Mouse (Mus musculus): ENCODE data around the gene Olfr1396.
A peak's percentile ranks its signal among the peaks of the same experiment; 100 is the strongest.
"Not testable (repeated sequence)": the region's sequence is repeated elsewhere in the genome, so short reads cannot be mapped to it uniquely, and the experiment has no call there.

Olfr1396 gene

GRCm38 (mm10) chr11:49090551-49090950 lies 24.1 kb downstream of the Olfr1396 start:
- DNase-seq (ENCODE audit: low read depth): no peak

GRCm38 (mm10) chr11:49089735-49090507 lies 24.8 kb downstream of the Olfr1396 start:
- peak; percentile 63 for DNase-seq (ENCODE audit: low read depth)

GRCm38 (mm10) chr11:49088990-49089652 lies 25.6 kb downstream of the Olfr1396 start:
- DNase-seq (ENCODE audit: low read depth): no peak

- DNase-seq (ENCODE audit: low read depth): no peak
Measured at GRCm38 (mm10) chr11:49087830-49088616, 26.7 kb downstream of the Olfr1396 start.

- DNase-seq (ENCODE audit: low read depth): no peak
Measured at GRCm38 (mm10) chr11:49086858-49087361, 27.8 kb downstream of the Olfr1396 start.

- DNase-seq (ENCODE audit: low read depth): peak; percentile 68
Measured at GRCm38 (mm10) chr11:49084875-49085274, 29.8 kb downstream of the Olfr1396 start.

- no peak for DNase-seq (ENCODE audit: low read depth)
Measured at GRCm38 (mm10) chr11:49084385-49084784, 30.3 kb downstream of the Olfr1396 start.

GRCm38 (mm10) chr11:49083808-49084207 lies 30.9 kb downstream of the Olfr1396 start:
- DNase-seq (ENCODE audit: low read depth): no peak

GRCm38 (mm10) chr11:49083146-49083545 lies 31.5 kb downstream of the Olfr1396 start:
- DNase-seq (ENCODE audit: low read depth): no peak

GRCm38 (mm10) chr11:49081886-49082285 lies 32.8 kb downstream of the Olfr1396 start:
- DNase-seq (ENCODE audit: low read depth): no peak

- peak; percentile 62 for DNase-seq (ENCODE audit: low read depth)
Measured at GRCm38 (mm10) chr11:49081356-49081755, 33.3 kb downstream of the Olfr1396 start.

- DNase-seq (ENCODE audit: low read depth): no peak
Measured at GRCm38 (mm10) chr11:49080636-49081035, 34.0 kb downstream of the Olfr1396 start.

- no peak for DNase-seq (ENCODE audit: low read depth)
Measured at GRCm38 (mm10) chr11:49078719-49079118, 36.0 kb downstream of the Olfr1396 start.

GRCm38 (mm10) chr11:49077012-49077411 lies 37.7 kb downstream of the Olfr1396 start:
- no peak for DNase-seq (ENCODE audit: low read depth)

- peak; percentile 52 for DNase-seq (ENCODE audit: low read depth)
Measured at GRCm38 (mm10) chr11:49076001-49076757, 38.5 kb downstream of the Olfr1396 start, which contains the start of gene Ifi47. TSS of gene Ifi47 (plus strand) at chr11:49076587.

GRCm38 (mm10) chr11:49068358-49068757 lies 46.3 kb downstream of the Olfr1396 start:
- DNase-seq (ENCODE audit: low read depth): no peak

- peak; percentile 61 for DNase-seq (ENCODE audit: low read depth)
Measured at GRCm38 (mm10) chr11:49063713-49064469, 50.8 kb downstream of the Olfr1396 start, which contains the start of gene Tgtp2. TSS of gene Tgtp2 (minus strand) at chr11:49064206.

GRCm38 (mm10) chr11:49061865-49062264 lies 52.8 kb downstream of the Olfr1396 start:
- DNase-seq (ENCODE audit: low read depth): not testable (repeated sequence)

GRCm38 (mm10) chr11:49060061-49060460 lies 54.6 kb downstream of the Olfr1396 start:
- not testable (repeated sequence) for DNase-seq (ENCODE audit: low read depth)

Measured in NIH3T3 (cell line).